Mouse (Mus musculus) bone marrow, adult 2 months (tissue): ENCODE measurements around the gene S100a5. TPM values are rescaled to one million over a fixed set of nuclear protein-coding genes. Genes with fewer than 3 reads are reported as not detected.

Experiments used
- H3K27ac ChIP-seq: fragments of 200-500 bp; 2 replicates; pipeline ENCODE4 v1.5.1; 2012; ENCODE audit warnings: low read depth, mild to moderate bottlenecking, control low read depth, inconsistent platforms, low read length; ENCODE audit not compliant: control insufficient read depth, poor library complexity, insufficient read depth
- H3K4me1 ChIP-seq: fragments of 200-500 bp; 2 replicates; pipeline ENCODE4 v1.6.1; 2011; ENCODE audit warnings: low read length; ENCODE audit not compliant: control insufficient read depth, insufficient read depth
- H3K4me3 ChIP-seq: fragments of 200-500 bp; replicated peaks from 2 replicates; pipeline ENCODE3; 2011; ENCODE audit warnings: mild to moderate bottlenecking, low read depth, low read length, control low read depth; ENCODE audit not compliant: control insufficient read depth
- CTCF ChIP-seq: fragments of 200-500 bp; IDR thresholded peaks from 2 replicates; pipeline ENCODE4 v1.5.1; 2011; ENCODE audit warnings: low read length, control low read depth; ENCODE audit not compliant: control insufficient read depth, insufficient read depth
- POLR2A ChIP-seq: fragments of 200-500 bp; IDR thresholded peaks from 2 replicates; pipeline ENCODE4 v1.6.1; 2011; ENCODE audit warnings: low read depth, mild to moderate bottlenecking, control low read depth, low read length, borderline replicate concordance; ENCODE audit not compliant: control insufficient read depth
- WGBS: fragments of 180-500 bp; shearing (Covaris S2); methylation state at CpG from one replicate; pipeline ENCODE4 v1.1.7; 2018; 5-methylcytosine and 5-hydroxymethylcytosine counted together
- polyA plus RNA-seq: library from polyadenylated mRNA; stranded (reverse); fragments of >200 nt; gene quantifications from 2 replicates; pipeline ENCODE4 v1.2.4, GENCODE M21; 2011; ENCODE audit warnings: low replicate concordance; ENCODE audit not compliant: missing spikeins, insufficient read depth, insufficient read length

The S100a5 gene
- polyA plus RNA-seq, 1 experiment: not detected

DNA sequence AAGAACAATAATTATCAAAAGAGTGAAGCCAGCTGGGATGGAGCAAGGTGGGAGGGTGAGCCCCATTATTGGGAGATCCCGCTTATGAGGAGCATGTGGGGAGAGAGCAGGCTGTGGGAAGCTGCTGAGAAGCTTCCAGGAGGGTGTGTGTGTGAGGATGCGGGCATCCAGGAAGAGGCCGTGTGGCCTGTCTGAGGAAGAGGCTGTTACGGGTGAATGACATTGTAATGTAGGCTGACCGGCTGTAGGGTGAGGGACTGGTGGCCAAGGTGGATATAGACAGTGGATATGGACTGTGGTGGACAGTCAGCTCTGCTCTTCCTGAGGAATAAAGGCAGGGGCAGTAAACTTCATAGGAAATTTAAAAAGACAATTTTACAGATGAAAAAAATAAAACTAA, 17.2 kb downstream of the S100a5 start:
- TF ChIP-seq CTCF (no peak), POLR2A (no peak)
- H3K4me3 ChIP-seq: no peak overlapping the region
- no peak overlapping the region for H3K27ac ChIP-seq
- WGBS: 78% methylated on average over 5 of the region's 5 CpGs
- peaks cover 3% of the 10 kb centered on the region; the same call in 1 of the 2 replicates for H3K4me1 ChIP-seq

DNA sequence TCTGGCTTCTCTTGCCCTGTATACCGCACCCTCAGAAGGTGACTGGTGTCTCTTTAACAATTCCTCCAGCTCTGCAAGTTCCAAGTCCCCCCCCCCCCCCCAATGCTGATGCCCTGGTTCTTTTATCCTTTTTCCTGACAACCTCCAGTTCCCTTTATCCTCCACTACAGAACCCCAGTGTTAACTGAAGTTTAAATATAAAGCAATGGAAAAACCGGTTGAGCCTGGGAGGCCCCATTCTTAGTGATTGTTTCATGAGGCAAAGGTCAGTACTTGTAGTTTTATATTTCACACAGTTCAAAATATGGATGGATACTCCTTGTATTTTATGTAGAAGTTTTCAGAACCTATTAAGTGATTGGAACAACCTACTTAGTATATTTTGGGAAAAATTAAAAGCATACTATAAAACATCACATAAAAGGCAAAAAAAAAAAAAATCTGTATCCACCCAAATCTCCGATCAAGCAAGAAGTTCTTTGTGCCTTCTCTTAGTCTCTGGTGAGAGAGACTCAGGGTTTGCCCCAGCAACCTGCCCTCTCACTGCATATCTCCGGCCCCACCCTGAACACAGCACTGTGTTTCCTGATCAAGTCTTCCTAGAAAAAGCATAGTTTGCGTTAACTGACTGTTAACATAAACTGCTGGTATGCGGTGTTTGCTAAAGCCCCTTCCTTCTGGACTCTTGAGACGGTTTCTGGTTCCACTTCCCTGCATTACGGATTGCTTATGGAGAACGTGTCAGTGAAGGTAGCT, 18.1 kb downstream of the S100a5 start:
- peaks cover 3% of the 10 kb centered on the region; the same call in 1 of the 2 replicates for H3K4me1 ChIP-seq
- 63% methylated on average over 9 of the region's 9 CpGs for WGBS
- TF ChIP-seq POLR2A (no peak), CTCF (no peak)
- no peak overlapping the region; the same call in 1 of the 2 replicates for H3K27ac ChIP-seq
- no peak overlapping the region for H3K4me3 ChIP-seq

DNA sequence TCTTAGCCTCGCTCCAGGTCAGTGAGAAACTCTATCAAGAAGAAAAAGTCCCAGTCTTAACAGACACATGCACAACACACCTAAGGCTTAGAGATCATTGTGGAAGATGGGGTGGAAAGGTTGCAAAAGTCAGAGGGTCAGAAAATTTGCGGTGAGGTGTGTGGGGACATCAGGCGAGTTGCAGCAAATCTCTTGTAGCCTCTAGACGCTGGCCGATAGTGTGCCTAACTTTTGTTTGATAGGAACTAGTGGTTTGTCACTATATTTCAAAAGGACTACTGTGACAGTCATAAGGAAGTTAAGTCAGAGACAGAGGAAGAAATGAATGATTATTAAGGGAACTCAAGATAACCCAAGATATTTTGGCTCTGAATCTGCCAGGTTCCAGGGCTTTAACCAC, 19.0 kb downstream of the S100a5 start:
- WGBS: 33% methylated on average over 5 of the region's 5 CpGs
- H3K27ac ChIP-seq: peak overlapping the region; percentile 24; the same call in 1 of the 2 replicates
- H3K4me3 ChIP-seq: no peak overlapping the region
- H3K4me1 ChIP-seq: peaks cover 3% of the 10 kb centered on the region; the same call in 1 of the 2 replicates
- TF ChIP-seq POLR2A (no peak), CTCF (no peak)

DNA sequence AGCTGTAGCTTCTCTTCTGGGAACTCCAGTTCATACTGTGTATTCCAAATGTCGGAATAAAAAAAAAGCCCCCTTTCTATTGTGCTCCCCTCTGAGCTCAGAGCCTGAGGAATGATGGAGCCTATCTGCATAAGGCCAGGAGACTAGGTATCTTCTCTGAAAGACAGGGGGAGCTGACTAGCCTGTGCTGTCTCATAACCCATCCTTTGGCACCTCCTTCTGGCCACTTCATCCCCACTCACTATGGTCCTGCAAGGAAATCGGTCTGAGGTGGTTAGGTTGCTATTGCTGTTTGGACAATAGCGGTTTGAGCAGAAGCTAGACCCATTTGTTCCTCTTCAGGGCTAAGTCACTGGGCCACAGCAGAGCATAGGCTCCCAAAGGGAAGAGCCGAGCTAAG, 19.5 kb downstream of the S100a5 start:
- TF ChIP-seq POLR2A (no peak), CTCF (peak; percentile 67)
- Histone ChIP-seq H3K27ac (no peak overlapping the region), H3K4me1 (peaks cover 3% of the 10 kb centered on the region; the same call in 1 of the 2 replicates), H3K4me3 (no peak overlapping the region)
- 51% methylated on average over 4 of the region's 4 CpGs for WGBS

DNA sequence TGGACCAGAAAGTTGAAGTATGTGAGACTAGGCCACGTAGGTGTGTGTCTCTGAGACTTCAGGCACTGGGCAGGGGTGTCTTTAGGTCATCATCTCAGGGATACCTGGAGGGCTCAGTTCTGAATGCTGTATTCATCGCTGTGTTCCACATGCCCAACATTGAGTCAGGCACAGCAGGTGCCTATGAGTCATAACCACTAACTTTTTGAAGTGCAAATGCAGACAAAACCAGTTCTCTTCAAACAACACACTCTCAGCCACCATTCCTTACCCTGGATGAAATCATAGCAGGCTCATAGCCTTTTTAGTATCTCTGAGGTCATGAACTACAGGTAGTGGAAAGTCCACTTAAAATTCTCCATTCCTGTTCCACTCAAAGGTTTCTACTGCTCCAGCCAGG, 21.0 kb downstream of the S100a5 start:
- Histone ChIP-seq H3K4me1 (peaks cover 3% of the 10 kb centered on the region; the same call in 1 of the 2 replicates), H3K4me3 (no peak overlapping the region), H3K27ac (no peak overlapping the region)
- 78% methylated on average over 2 of the region's 2 CpGs for WGBS
- TF ChIP-seq POLR2A (no peak), CTCF (no peak)

DNA sequence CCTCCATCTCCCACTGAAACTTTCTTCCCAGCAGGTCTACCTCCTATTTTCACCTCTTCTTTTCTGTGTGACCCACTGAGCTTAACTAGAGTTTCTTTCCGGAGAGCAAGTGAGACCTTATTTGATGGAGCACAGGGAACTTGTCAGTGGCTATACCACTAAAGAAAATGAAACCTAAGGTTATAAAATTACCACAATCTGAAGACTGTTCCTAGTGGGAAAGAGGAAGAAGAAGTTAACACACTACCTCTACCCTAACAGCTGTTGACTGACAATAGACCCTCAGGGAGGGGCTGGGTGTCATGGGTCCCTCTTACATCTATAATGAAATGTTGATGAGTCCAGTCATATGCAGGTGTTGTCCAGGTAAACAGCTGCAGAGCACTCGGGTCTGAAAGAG, 23.7 kb downstream of the S100a5 start:
- Histone ChIP-seq H3K4me3 (no peak overlapping the region), H3K4me1 (no peaks in the 10 kb centered on the region), H3K27ac (no peak overlapping the region)
- TF ChIP-seq POLR2A (no peak), CTCF (no peak)
- WGBS: 38% methylated on average over 2 of the region's 2 CpGs

DNA sequence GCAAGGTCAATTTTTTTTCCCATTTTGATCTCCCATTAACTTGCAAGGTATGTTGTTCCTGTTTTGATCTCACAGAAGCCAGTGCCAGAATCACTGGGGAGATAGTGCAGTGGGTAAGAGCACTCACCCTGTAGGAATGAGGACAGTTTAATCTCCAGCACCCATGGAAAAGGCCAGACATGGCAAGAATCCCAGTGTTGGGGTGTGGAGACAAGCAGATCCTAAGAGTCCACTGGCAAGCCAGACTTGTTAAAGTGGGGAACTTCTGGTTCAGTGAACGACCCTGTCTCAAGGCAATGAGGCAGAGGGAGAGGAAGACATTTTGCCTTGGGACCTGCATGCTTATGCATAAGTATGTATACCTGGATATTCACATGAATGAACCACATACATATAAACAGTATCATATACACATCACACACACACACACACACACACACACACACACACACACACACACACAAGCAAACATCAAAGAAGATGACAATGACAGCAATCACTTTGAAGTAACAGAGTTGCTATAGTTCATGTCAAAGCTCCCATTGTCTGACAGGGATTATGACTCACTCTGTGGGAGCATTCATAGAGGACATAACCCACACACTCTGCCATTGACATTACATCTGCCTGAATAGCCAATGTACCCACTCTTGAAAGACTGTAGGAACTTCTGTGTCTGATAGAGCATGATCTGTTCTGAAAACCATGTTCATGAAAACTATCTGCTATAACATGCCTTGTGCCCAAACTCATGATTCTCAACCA, 30.4 kb downstream of the S100a5 start:
- WGBS: 55% methylated on average over 1 of the region's 1 CpGs
- Histone ChIP-seq H3K27ac (no peak overlapping the region), H3K4me3 (no peak overlapping the region), H3K4me1 (no peaks in the 10 kb centered on the region)
- TF ChIP-seq POLR2A: no peak
- no peak for TF ChIP-seq CTCF

DNA sequence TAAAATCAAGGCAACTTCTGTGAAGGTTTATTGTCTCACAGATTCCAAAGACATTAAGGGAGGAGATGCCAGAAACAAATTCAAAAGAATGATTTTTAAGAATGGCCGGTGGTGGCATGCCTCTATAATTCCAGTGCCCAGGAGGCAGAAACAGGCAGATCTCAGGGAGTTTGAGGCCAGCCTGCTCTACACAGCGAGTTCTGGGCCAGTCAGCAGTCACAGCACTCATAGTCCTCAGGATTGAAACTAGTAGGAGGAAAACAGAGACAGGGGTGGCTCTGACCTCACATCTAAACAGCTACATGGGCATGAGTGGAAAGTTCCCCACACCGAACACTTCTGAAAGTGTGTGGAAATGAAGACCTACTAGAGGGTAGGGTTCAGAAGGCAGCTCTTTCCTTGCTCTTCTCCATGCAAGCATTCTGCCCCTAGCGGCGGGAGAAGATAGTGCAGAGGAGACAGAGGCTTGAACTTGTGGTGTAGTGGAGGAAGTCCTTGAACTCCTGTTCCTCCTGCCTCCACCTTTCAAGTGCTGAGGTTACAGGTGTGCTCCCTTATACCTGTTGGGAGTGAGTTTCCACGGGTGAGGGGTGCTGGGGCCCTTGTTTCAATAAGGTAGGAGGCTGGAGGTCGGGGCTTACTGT, 31.3 kb downstream of the S100a5 start:
- WGBS: 44% methylated on average over 7 of the region's 7 CpGs
- peaks cover 2% of the 10 kb centered on the region; the same call in 1 of the 2 replicates for H3K4me1 ChIP-seq
- TF ChIP-seq POLR2A (no peak), CTCF (peak; percentile 80)
- no peak overlapping the region for H3K4me3 ChIP-seq
- no peak overlapping the region for H3K27ac ChIP-seq
